Mouse (Mus musculus) CD4-positive naive resting alpha-beta T cell, adult 76 days (primary cell): ENCODE data around the gene Lsm6. TPM values are rescaled to one million over a fixed set of nuclear protein-coding genes. Genes with fewer than 3 reads are reported as not detected.

Experiments used
- total RNA-seq: library from RNA; stranded (reverse); gene quantifications from one replicate; pipeline ENCODE4 v1.2.4, GENCODE M21; 2023

The Lsm6 gene
- 48.3 TPM for total RNA-seq

GRCm38 (mm10) chr8:78820673-78821310, at the start of gene Lsm6:
Gene Lsm6 (minus strand): TSS chr8:78821140.

Other genes with a start within 250 kb of the Lsm6 start
- gene Zfp827, start 207.3 kb upstream of the Lsm6 start, total RNA-seq: 14.6 TPM